45 mouse cellular contexts compared by ENCODE assay signal in the genomic region with DNA sequence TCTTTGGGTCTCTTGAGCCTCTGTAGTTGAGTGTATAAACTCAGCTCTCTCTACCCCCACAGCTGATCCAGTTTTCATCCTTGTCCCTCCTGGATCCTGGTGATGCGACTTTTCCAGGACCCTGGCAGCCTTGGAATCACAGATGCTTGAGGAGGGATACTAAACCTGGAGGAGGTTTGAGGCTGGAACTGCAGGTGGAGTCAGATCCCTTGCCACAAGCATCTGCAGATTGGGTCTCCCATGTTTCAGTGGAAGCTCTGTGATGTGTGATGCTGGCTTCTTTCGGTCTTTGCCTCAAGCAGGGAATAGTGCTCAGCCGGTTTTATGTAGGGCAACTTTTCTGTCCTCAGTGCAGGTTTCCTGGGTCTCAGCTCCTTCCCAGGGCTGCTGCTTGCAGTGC. TPM values are rescaled to one million over a fixed set of nuclear protein-coding genes. Genes with fewer than 3 reads are reported as not detected.
"Had no signal": no experiment of that assay in that cellular context is flagged by ENCODE, and none has a peak within 500 bp of the region (broad histone marks: within the 10 kb centered on the region; RNA-seq: fewer than 3 reads in every experiment).

No protein-coding gene starts in this region.

- H3K27me3 ChIP-seq: limb, embryonic 12.5 days; limb, embryonic 13.5 days; limb, embryonic 15.5 days; liver, embryonic 12.5 days; liver, embryonic 13.5 days; liver, embryonic 15.5 days; lung, embryonic 15.5 days; megakaryocyte, embryonic 14.5 days; midbrain, embryonic 12.5 days; midbrain, embryonic 13.5 days; midbrain, embryonic 15.5 days; neural tube, embryonic 12.5 days had no signal

- H3K9me3 ChIP-seq: limb, embryonic 10.5 days; limb, embryonic 12.5 days; limb, embryonic 13.5 days; limb, embryonic 15.5 days; liver, embryonic 12.5 days; liver, embryonic 13.5 days; liver, embryonic 15.5 days; lung, embryonic 15.5 days; midbrain, embryonic 10.5 days; midbrain, embryonic 12.5 days; midbrain, embryonic 13.5 days; midbrain, embryonic 15.5 days; neural tube, embryonic 12.5 days had no signal

- H3K4me3 ChIP-seq: limb, embryonic 10.5 days; limb, embryonic 12.5 days; limb, embryonic 13.5 days; limb, embryonic 15.5 days; liver, embryonic 12.5 days; liver, embryonic 13.5 days; liver, embryonic 15.5 days; lung, embryonic 15.5 days; megakaryocyte, embryonic 14.5 days; midbrain, embryonic 10.5 days; midbrain, embryonic 12.5 days; midbrain, embryonic 13.5 days; midbrain, embryonic 15.5 days; myocyte; neural tube, embryonic 12.5 days had no signal

- H3K27ac ChIP-seq: limb, embryonic 10.5 days; limb, embryonic 12.5 days; limb, embryonic 13.5 days; limb, embryonic 15.5 days; liver, embryonic 12.5 days; liver, embryonic 13.5 days; liver, embryonic 14.5 days; liver, embryonic 15.5 days; lung, embryonic 15.5 days; macrophage; midbrain, embryonic 10.5 days; midbrain, embryonic 12.5 days; midbrain, embryonic 13.5 days; midbrain, embryonic 15.5 days; neural tube, embryonic 12.5 days had no signal

- H3K36me3 ChIP-seq: limb, embryonic 10.5 days; limb, embryonic 12.5 days; limb, embryonic 13.5 days; limb, embryonic 15.5 days; liver, embryonic 12.5 days; liver, embryonic 13.5 days; liver, embryonic 15.5 days; lung, embryonic 15.5 days; midbrain, embryonic 10.5 days; midbrain, embryonic 12.5 days; midbrain, embryonic 13.5 days; midbrain, embryonic 15.5 days; neural tube, embryonic 12.5 days had no signal

- H3K4me1 ChIP-seq: limb, embryonic 10.5 days; limb, embryonic 12.5 days; limb, embryonic 13.5 days; limb, embryonic 15.5 days; liver, embryonic 12.5 days; liver, embryonic 13.5 days; liver, embryonic 15.5 days; lung, embryonic 15.5 days; megakaryocyte, embryonic 14.5 days; midbrain, embryonic 10.5 days; midbrain, embryonic 12.5 days; midbrain, embryonic 13.5 days; midbrain, embryonic 15.5 days; neural tube, embryonic 12.5 days had no signal

- DNase-seq: left cerebral cortex, postnatal 4 days; liver; liver, embryonic 13.5 days; liver, postnatal 0 days; lung, adult 18-20 months; lung, adult 2 months; lung, embryonic 14.5 days; lung, postnatal 10 days; lung, postnatal 14 days; lung, postnatal 36 days; lung, postnatal 4 days; midbrain, embryonic 14.5 days had no signal

RNA-seq across cellular contexts. Expression of gene Gm906, which starts 13.6 kb away (rescaled TPM):
- total RNA-seq: left cerebral cortex, postnatal 10 days; left cerebral cortex, postnatal 14 days; left cerebral cortex, postnatal 25 days; left cerebral cortex, postnatal 36 days; left cerebral cortex, postnatal 4 days; liver, adult 2 months; megakaryocyte progenitor cell, adult 5-6 weeks; megakaryocyte, adult 5-6 weeks; megakaryocyte-erythroid progenitor cell, adult 5-6 weeks; midbrain, postnatal 0 days; monocyte, adult 5-6 weeks had no signal
- polyA plus RNA-seq: limb, embryonic 10.5 days; limb, embryonic 11.5 days; limb, embryonic 12.5 days; limb, embryonic 13.5 days; limb, embryonic 14.5 days; limb, embryonic 15.5 days; liver, adult 2 months; liver, embryonic 11.5 days; liver, embryonic 12.5 days; liver, embryonic 13.5 days; liver, embryonic 14.5 days; liver, embryonic 15.5 days; liver, embryonic 16.5 days; liver, postnatal 0 days; lung, adult 2 months; macrophage; midbrain, embryonic 10.5 days; midbrain, embryonic 11.5 days; midbrain, embryonic 12.5 days; midbrain, embryonic 13.5 days; midbrain, embryonic 14.5 days; midbrain, embryonic 15.5 days; midbrain, embryonic 16.5 days; midbrain, postnatal 0 days; myocyte; neural tube, embryonic 11.5 days; neural tube, embryonic 12.5 days had no signal
